Mouse (Mus musculus) layer of hippocampus, postnatal 10 days (tissue): ENCODE data around the gene Fam178b. TPM values are rescaled to one million over a fixed set of nuclear protein-coding genes. Genes with fewer than 3 reads are reported as not detected.
"Not testable (repeated sequence)": the region's sequence is repeated elsewhere in the genome, so short reads cannot be mapped to it uniquely, and the experiment has no call there.

Source experiments
- DNase-seq, 2 experiments: peaks; one replicate each; pipeline ENCODE4 v3.0.0; 2021; ENCODE audit warnings: low spot score in 2 of 2
- total RNA-seq, 2 experiments: library from RNA; stranded (reverse); gene quantifications; 2 replicates each; pipeline ENCODE4 v1.2.3; 2021

Fam178b gene
- total RNA-seq, 2 experiments from 2014 or later: 0.78 TPM; not detected in 1

- DNase-seq: no peak
Observed at GRCm38 (mm10) chr1:36672648-36673350, 10.2 kb downstream of the Fam178b start.

DNA sequence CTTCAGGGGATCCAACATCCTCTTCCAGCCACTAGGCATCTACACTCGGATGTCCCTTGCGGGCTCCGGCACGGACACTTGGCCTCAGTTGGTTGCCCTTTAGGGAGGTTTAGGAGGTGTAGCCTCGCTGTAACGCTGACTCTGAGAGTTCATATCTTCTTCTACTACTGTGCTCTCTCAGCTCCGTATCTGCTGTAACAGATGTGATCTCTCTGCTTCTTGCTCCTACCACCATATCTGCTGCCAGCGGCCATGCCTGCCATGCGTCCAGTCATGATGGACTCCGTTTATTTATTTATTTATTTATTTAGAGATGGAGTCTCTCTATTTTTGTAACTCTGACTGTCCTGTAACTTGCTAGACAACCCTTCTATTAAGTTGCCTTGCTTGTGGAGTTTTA, 11.7 kb downstream of the Fam178b start:
- no peak for DNase-seq

- no peak for DNase-seq
Observed at GRCm38 (mm10) chr1:36670256-36670655, 12.7 kb downstream of the Fam178b start.

- not testable (repeated sequence) for DNase-seq
Observed at GRCm38 (mm10) chr1:36668007-36668406, 15.0 kb downstream of the Fam178b start.

DNA sequence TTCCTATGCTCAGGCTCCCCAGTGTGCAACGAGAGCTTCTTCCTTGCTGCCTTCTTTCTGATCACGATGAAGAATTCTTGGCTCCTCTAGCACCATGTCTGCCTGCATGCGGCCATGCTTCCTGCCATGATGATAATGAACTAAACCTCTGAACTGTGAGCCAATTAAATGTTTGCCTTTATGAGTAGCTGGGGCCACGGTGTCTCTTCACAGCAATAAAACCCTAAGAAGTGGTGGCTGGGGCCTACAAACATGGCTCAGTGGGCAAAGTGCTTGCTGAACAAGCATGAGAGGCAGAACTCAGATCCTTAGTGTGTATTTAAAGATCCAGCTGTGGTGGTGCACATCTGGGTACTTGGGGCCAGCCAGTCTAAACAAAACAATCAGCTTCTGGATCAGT, 17.0 kb downstream of the Fam178b start:
- no peak for DNase-seq

GRCm38 (mm10) chr1:36665165-36665723, 17.7 kb downstream of the Fam178b start:
- no peak for DNase-seq

DNA sequence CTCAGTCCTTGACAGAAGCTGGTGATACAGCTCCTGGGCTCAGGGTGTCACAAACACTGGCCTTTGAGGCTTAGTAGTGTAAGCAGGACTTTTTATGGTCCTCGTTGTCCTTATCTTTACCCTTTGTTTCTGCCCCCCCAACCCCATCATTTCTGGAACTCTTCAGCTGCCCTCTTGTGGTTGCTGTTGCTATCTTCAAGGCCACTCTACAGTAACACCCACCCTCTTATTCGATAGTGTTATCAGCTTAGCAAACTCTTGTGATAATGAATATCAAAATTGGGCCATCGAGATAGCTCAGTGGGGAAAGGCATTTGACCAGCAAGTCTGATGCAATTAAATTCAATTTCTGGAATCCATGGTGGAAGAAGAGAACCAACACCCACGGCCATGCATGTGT, 18.5 kb downstream of the Fam178b start:
- peak; percentile 22 to 28 for DNase-seq

DNA sequence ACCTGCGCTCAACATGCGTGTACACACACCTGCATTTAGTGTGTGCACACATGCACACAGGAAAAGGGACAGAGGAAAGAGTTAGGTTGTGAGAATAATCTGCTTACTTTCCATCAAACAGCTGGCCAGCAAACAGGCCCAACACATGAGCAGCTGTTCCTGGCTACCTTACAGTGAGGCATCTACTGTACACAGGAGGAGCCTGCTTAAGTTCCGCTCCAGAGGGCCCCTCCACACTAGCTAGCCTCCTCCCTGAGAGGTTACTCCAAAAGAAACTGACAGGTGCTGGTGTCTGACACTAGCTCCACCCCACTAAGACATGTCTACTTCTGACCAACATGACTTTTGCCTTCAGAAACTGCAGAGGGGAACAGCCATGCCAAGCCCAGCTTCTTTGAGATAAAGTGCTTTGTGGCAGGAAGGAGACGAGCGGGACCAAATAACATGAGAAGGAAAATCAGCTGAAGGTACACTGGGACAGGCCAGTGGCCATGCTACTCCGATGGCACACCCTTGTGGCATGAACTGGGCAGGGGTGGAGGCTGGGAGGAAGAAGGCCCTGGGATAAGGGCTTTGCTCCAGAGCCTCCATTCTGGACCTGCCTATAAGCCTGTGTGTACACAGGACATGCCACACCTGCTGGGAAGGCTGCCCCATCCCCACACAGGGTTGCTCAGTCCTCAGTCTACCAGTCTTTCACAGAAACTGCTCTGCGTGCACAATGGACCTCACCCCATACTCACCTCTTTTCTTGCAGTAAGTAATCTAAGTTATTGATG, 24.2 kb downstream of the Fam178b start:
- no peak for DNase-seq

GRCm38 (mm10) chr1:36657658-36658415, 25.1 kb downstream of the Fam178b start:
- DNase-seq: no peak

DNA sequence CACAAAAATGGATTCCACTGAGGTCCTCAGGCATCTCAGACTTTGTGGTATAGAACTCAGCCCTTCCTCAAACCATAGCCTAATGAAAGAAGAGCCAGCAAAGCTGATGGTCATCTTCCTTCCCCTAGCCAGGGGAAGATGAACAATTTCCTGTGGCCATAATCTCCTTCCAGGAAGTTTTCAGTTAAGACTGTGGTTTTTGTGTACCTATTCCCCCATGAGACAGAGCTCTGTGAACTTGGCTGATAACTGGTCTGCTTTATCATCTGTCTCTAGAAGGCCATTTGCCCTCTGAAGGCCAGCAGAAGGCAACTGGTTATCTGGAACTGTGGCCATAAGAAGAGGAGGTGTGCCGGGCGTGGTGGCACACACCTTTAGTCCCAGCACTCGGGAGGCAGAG, 26.8 kb downstream of the Fam178b start:
- no peak for DNase-seq

DNA sequence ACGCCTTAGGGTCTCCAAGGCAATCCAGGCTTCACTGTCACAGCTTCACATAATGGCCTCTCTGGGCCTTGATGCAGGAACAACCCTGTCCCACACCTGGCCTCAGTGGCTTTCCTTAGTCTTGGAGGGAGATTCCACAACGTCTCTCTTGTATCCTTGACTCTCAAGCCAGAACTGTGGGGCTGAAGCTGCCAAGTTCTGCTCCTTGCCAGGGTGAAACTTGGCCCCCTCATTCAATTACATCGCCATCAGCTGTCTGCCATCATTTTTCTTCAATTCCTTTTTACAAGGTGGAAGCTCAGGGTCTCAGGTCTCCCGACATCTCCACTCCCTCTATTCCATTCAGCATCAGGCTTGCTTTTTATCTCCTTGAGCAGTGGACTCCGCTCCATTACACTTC, 27.9 kb downstream of the Fam178b start:
- no peak for DNase-seq

- DNase-seq: no peak
Observed at GRCm38 (mm10) chr1:36647631-36648030, 35.4 kb downstream of the Fam178b start.

DNA sequence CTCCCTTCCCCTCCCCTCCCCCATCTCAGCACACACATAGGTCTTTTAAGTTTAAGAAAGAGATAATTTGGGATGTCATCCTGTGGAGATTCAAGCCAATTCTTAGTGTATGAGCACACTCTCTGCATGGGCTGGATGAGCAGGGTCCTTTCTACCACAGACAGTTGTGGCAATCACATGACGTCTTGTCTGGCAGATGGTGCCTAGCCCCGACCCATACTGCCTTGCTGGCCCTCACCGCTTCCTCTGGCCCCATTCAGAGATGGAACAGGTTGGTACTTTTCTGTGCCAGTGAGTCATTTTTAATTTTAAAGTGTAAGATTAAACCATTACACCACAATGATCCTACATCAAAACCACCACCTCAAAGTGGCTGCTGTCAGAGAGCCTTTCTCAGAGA, 36.7 kb downstream of the Fam178b start:
- DNase-seq: no peak

GRCm38 (mm10) chr1:36644615-36645007, 38.4 kb downstream of the Fam178b start:
- DNase-seq: no peak

- DNase-seq: no peak
Observed at GRCm38 (mm10) chr1:36643957-36644614, 38.9 kb downstream of the Fam178b start.

- no peak for DNase-seq
Observed at GRCm38 (mm10) chr1:36635826-36636485, 47.0 kb downstream of the Fam178b start.

DNA sequence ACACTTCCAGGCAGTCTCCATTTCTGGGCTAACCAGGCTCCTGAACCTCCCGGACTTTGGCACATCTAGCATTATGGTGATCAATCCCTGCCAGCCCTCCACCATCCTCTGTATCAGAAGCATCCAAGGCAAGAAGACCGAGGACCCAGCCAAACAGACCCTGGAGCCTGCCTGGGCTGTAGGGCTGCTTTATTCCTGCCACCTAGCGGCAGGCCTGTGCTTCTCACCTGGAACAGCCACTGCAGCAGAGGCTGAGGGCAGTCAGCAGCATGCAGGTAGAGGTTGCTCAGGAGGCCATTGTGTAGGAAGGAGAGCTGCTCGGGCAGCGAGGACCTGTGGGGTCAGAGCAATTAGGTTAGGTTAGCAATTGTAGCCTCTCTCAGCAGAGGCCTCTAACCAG, 48.0 kb downstream of the Fam178b start:
- peak; percentile 69 to 76 for DNase-seq

DNA sequence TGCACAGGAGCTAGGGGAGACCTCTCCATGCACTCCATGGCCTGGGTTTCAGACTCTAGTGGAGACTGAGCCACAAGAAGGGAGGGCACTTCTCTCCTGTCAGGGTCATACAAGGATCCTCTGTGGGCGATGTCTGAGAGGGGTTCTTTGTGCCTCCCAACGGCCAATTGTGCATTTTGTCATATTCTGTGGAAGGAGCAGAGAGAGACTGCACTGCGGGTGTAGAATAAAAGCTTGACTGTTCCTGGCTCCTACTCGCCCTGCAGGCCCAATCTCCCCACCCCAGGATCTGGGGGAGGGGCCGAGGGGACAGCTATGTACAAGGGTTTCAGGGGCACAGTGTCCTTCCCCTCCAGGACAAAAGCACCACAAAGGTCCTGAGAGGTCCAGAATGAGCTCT, 49.1 kb downstream of the Fam178b start:
- no peak for DNase-seq

- DNase-seq: no peak
Observed at GRCm38 (mm10) chr1:36632846-36633245, 50.1 kb downstream of the Fam178b start.

GRCm38 (mm10) chr1:36632090-36632489, 50.9 kb downstream of the Fam178b start:
- no peak for DNase-seq

GRCm38 (mm10) chr1:36631391-36631790, 51.6 kb downstream of the Fam178b start:
- no peak for DNase-seq
